Mouse (Mus musculus): ENCODE data around the gene Ifit1bl2. TPM values are rescaled to one million over a fixed set of nuclear protein-coding genes. Genes with fewer than 3 reads are reported as not detected.
A peak's percentile ranks its signal among the peaks of the same experiment; 100 is the strongest.

Ifit1bl2 gene
- not detected in 2 replicates for polyA plus RNA-seq (2014; fragmentation: Nextera tagmentation; extraction: Ambion mirVana)

GRCm38 (mm10) chr19:34640623-34641022, at the start of gene Ifit1bl2, which contains the start of gene Ifit1:
TSS of gene Ifit1bl2 (minus strand) at chr19:34640743.
TSS of gene Ifit1 (plus strand) at chr19:34640871.
- no peaks in the 10 kb centered on the region for H3K4me1 ChIP-seq (ENCODE audit: control insufficient read depth, insufficient read depth, low read length)
- no peak within 1 kb of the TSS for H3K4me3 ChIP-seq (ENCODE audit: low read depth, low read length)
- H3K27me3 ChIP-seq (ENCODE audit: control insufficient read depth, insufficient read depth, low read length), result no peaks in the 10 kb centered on the region
- no peaks in the 10 kb centered on the region for H3K36me3 ChIP-seq (ENCODE audit: control insufficient read depth, insufficient read depth, low read length)
- 0 out of 2 replicates have a peak within 1 kb of the TSS, but pooled peaks have one; percentile 14 for H3K4me2 ChIP-seq (replicated peaks; ENCODE audit: low read depth, low read length)
- H3K9me3 ChIP-seq (ENCODE audit: control insufficient read depth, low read depth, low read length), result no peaks in the 10 kb centered on the region
- no peak within 1 kb of the TSS for H3K27ac ChIP-seq (ENCODE audit: low read length)
- 28% methylated on average over 4 of the region's 4 CpGs for WGBS
- H3K9ac ChIP-seq (replicated peaks; ENCODE audit: low read depth, low read length), result no peak within 1 kb of the TSS
- ATAC-seq (ENCODE audit: insufficient number of reproducible peaks, insufficient read depth, low FRiP score, low read depth), result no peak

GRCm38 (mm10) chr19:34685530-34685929, 45.0 kb upstream of the Ifit1bl2 start:
- Histone ChIP-seq H3K36me3 (ENCODE audit: control insufficient read depth, insufficient read depth, low read length) (no peaks in the 10 kb centered on the region), H3K4me1 (ENCODE audit: control insufficient read depth, insufficient read depth, low read length) (no peaks in the 10 kb centered on the region), H3K27ac (ENCODE audit: low read length) (no peak overlapping the region), H3K4me3 (ENCODE audit: low read depth, low read length) (no peak overlapping the region), H3K27me3 (ENCODE audit: control insufficient read depth, insufficient read depth, low read length) (no peaks in the 10 kb centered on the region), H3K9ac (replicated peaks; ENCODE audit: low read depth, low read length) (no peak overlapping the region), H3K9me3 (ENCODE audit: control insufficient read depth, low read depth, low read length) (no peaks in the 10 kb centered on the region), H3K4me2 (replicated peaks; ENCODE audit: low read depth, low read length) (no peak overlapping the region)
- WGBS, result 100% methylated on average over 1 of the region's 1 CpGs
- no peak for ATAC-seq (ENCODE audit: insufficient number of reproducible peaks, insufficient read depth, low FRiP score, low read depth)

- no peak overlapping the region for H3K27ac ChIP-seq (ENCODE audit: low read length)
- H3K4me2 ChIP-seq (replicated peaks; ENCODE audit: low read depth, low read length), result no peak overlapping the region
- WGBS, result 57% methylated on average over 1 of the region's 1 CpGs
- H3K4me3 ChIP-seq (ENCODE audit: low read depth, low read length), result no peak overlapping the region
- H3K9ac ChIP-seq (replicated peaks; ENCODE audit: low read depth, low read length), result no peak overlapping the region
- H3K36me3 ChIP-seq (ENCODE audit: control insufficient read depth, insufficient read depth, low read length), result no peaks in the 10 kb centered on the region
- no peak for ATAC-seq (ENCODE audit: insufficient number of reproducible peaks, insufficient read depth, low FRiP score, low read depth)
- H3K9me3 ChIP-seq (ENCODE audit: control insufficient read depth, low read depth, low read length), result no peaks in the 10 kb centered on the region
- H3K27me3 ChIP-seq (ENCODE audit: control insufficient read depth, insufficient read depth, low read length), result no peaks in the 10 kb centered on the region
- no peaks in the 10 kb centered on the region for H3K4me1 ChIP-seq (ENCODE audit: control insufficient read depth, insufficient read depth, low read length)
These were observed 44.3 kb upstream of the Ifit1bl2 start for GRCm38 (mm10) chr19:34684857-34685256.

- Histone ChIP-seq H3K36me3 (ENCODE audit: control insufficient read depth, insufficient read depth, low read length) (no peaks in the 10 kb centered on the region), H3K27me3 (ENCODE audit: control insufficient read depth, insufficient read depth, low read length) (no peaks in the 10 kb centered on the region), H3K27ac (ENCODE audit: low read length) (no peak overlapping the region), H3K4me2 (replicated peaks; ENCODE audit: low read depth, low read length) (no peak overlapping the region), H3K4me3 (ENCODE audit: low read depth, low read length) (no peak overlapping the region), H3K9ac (replicated peaks; ENCODE audit: low read depth, low read length) (no peak overlapping the region), H3K9me3 (ENCODE audit: control insufficient read depth, low read depth, low read length) (no peaks in the 10 kb centered on the region), H3K4me1 (ENCODE audit: control insufficient read depth, insufficient read depth, low read length) (no peaks in the 10 kb centered on the region)
- ATAC-seq (ENCODE audit: insufficient number of reproducible peaks, insufficient read depth, low FRiP score, low read depth), result no peak
- 85% methylated on average over 4 of the region's 4 CpGs for WGBS
These were observed 37.9 kb upstream of the Ifit1bl2 start for GRCm38 (mm10) chr19:34678428-34678827.

GRCm38 (mm10) chr19:34673476-34673875, 32.9 kb upstream of the Ifit1bl2 start:
- no peak overlapping the region for H3K9ac ChIP-seq (replicated peaks; ENCODE audit: low read depth, low read length)
- no peaks in the 10 kb centered on the region for H3K4me1 ChIP-seq (ENCODE audit: control insufficient read depth, insufficient read depth, low read length)
- 54% methylated on average over 7 of the region's 7 CpGs for WGBS
- H3K36me3 ChIP-seq (ENCODE audit: control insufficient read depth, insufficient read depth, low read length), result no peaks in the 10 kb centered on the region
- no peak overlapping the region for H3K4me3 ChIP-seq (ENCODE audit: low read depth, low read length)
- peak; percentile 58; the same call in 1 of the 2 replicates for ATAC-seq (ENCODE audit: insufficient number of reproducible peaks, insufficient read depth, low FRiP score, low read depth)
- no peak overlapping the region for H3K27ac ChIP-seq (ENCODE audit: low read length)
- H3K27me3 ChIP-seq (ENCODE audit: control insufficient read depth, insufficient read depth, low read length), result no peaks in the 10 kb centered on the region
- H3K9me3 ChIP-seq (ENCODE audit: control insufficient read depth, low read depth, low read length), result no peaks in the 10 kb centered on the region
- no peak overlapping the region for H3K4me2 ChIP-seq (replicated peaks; ENCODE audit: low read depth, low read length)

- 1% methylated on average over 5 of the region's 5 CpGs for whole genome bisulfite sequencing
- H3K9me3 ChIP-seq (ENCODE audit: control insufficient read depth, low read depth, low read length), result no peaks in the 10 kb centered on the region
- H3K4me1 ChIP-seq (ENCODE audit: control insufficient read depth, insufficient read depth, low read length), result no peaks in the 10 kb centered on the region
- ATAC-seq (ENCODE audit: insufficient number of reproducible peaks, insufficient read depth, low FRiP score, low read depth), result 0 out of 2 replicates have a peak, but pooled peaks have one; percentile 16
- H3K27ac ChIP-seq (ENCODE audit: low read length), result no peak overlapping the region
- no peaks in the 10 kb centered on the region for H3K27me3 ChIP-seq (ENCODE audit: control insufficient read depth, insufficient read depth, low read length)
- no peak overlapping the region for H3K9ac ChIP-seq (replicated peaks; ENCODE audit: low read depth, low read length)
- H3K36me3 ChIP-seq (ENCODE audit: control insufficient read depth, insufficient read depth, low read length), result no peaks in the 10 kb centered on the region
- no peak overlapping the region for H3K4me3 ChIP-seq (ENCODE audit: low read depth, low read length)
- H3K4me2 ChIP-seq (replicated peaks; ENCODE audit: low read depth, low read length), result no peak overlapping the region
These were observed 25.6 kb upstream of the Ifit1bl2 start for GRCm38 (mm10) chr19:34666127-34666526.

- Histone ChIP-seq H3K9me3 (ENCODE audit: control insufficient read depth, low read depth, low read length) (no peaks in the 10 kb centered on the region), H3K36me3 (ENCODE audit: control insufficient read depth, insufficient read depth, low read length) (no peaks in the 10 kb centered on the region), H3K27me3 (ENCODE audit: control insufficient read depth, insufficient read depth, low read length) (no peaks in the 10 kb centered on the region), H3K4me1 (ENCODE audit: control insufficient read depth, insufficient read depth, low read length) (no peaks in the 10 kb centered on the region), H3K4me2 (replicated peaks; ENCODE audit: low read depth, low read length) (no peak overlapping the region), H3K4me3 (ENCODE audit: low read depth, low read length) (no peak overlapping the region), H3K9ac (replicated peaks; ENCODE audit: low read depth, low read length) (no peak overlapping the region), H3K27ac (ENCODE audit: low read length) (no peak overlapping the region)
- ATAC-seq (ENCODE audit: insufficient number of reproducible peaks, insufficient read depth, low FRiP score, low read depth), result no peak
- 42% methylated on average over 5 of the region's 5 CpGs for WGBS
These were observed 22.2 kb upstream of the Ifit1bl2 start for GRCm38 (mm10) chr19:34662740-34663139.

GRCm38 (mm10) chr19:34662067-34662507, 21.5 kb upstream of the Ifit1bl2 start:
- no peak overlapping the region for H3K9ac ChIP-seq (replicated peaks; ENCODE audit: low read depth, low read length)

More at GRCm38 (mm10) chr19:34662067-34662507, 21.5 kb upstream of the Ifit1bl2 start:
- ATAC-seq (ENCODE audit: insufficient number of reproducible peaks, insufficient read depth, low FRiP score, low read depth), result peak; percentile 88
- WGBS, result 9% methylated on average over 13 of the region's 13 CpGs
- Histone ChIP-seq H3K36me3 (ENCODE audit: control insufficient read depth, insufficient read depth, low read length) (no peaks in the 10 kb centered on the region), H3K27ac (ENCODE audit: low read length) (no peak overlapping the region), H3K9me3 (ENCODE audit: control insufficient read depth, low read depth, low read length) (no peaks in the 10 kb centered on the region), H3K4me2 (replicated peaks; ENCODE audit: low read depth, low read length) (peak overlapping the region; percentile 38), H3K4me1 (ENCODE audit: control insufficient read depth, insufficient read depth, low read length) (no peaks in the 10 kb centered on the region), H3K4me3 (ENCODE audit: low read depth, low read length) (peak overlapping the region; percentile 10), H3K27me3 (ENCODE audit: control insufficient read depth, insufficient read depth, low read length) (no peaks in the 10 kb centered on the region)
